Mouse (Mus musculus) forebrain, embryonic 16.5 days (tissue): ENCODE measurements at regions not wholly inside any gene's neighbourhood (a gene's known extent, or its start where the extent isn't known, plus 50 kb on each side); places are given as distances from the start of the nearest gene placed in this dataset.

Experiments
- ATAC-seq: fragments of 200-750 bp; cut with Nextera tagmentation; 2 replicates; pipeline ENCODE4 v1.8.0; 2017; ENCODE audit warnings: mild to moderate bottlenecking, moderate library complexity
- H3K27ac ChIP-seq: fragments of 300-500 bp; sonication (generic); 2 replicates; pipeline ENCODE4 v1.5.1; 2014; ENCODE audit warnings: low read length, control low read depth
- H3K27me3 ChIP-seq: fragments of 300-500 bp; sonication (generic); replicated peaks from 2 replicates; pipeline ENCODE4 v1.6.1; 2014; ENCODE audit warnings: low read length; ENCODE audit not compliant: control insufficient read depth, insufficient read depth
- H3K36me3 ChIP-seq: fragments of 300-500 bp; sonication (generic); 2 replicates; pipeline ENCODE4 v1.6.1; 2014; ENCODE audit not compliant: control insufficient read depth, insufficient read depth
- H3K4me1 ChIP-seq: fragments of 300-500 bp; sonication (generic); replicated peaks from 2 replicates; pipeline ENCODE4 v1.6.1; 2014; ENCODE audit warnings: low read length; ENCODE audit not compliant: control insufficient read depth, insufficient read depth
- H3K4me2 ChIP-seq: fragments of 300-500 bp; sonication (generic); 2 replicates; pipeline ENCODE4 v1.6.1; 2014; ENCODE audit warnings: mild to moderate bottlenecking, low read length, control low read depth
- H3K4me3 ChIP-seq: fragments of 300-500 bp; sonication (generic); replicated peaks from 2 replicates; pipeline ENCODE4 v1.5.1; 2014; ENCODE audit warnings: mild to moderate bottlenecking, low read length, control low read depth
- H3K9ac ChIP-seq: fragments of 300-500 bp; sonication (generic); replicated peaks from 2 replicates; pipeline ENCODE4 v1.6.1; 2014; ENCODE audit warnings: low read depth, low read length, control low read depth
- H3K9me3 ChIP-seq: fragments of 300-500 bp; sonication (generic); 2 replicates; pipeline ENCODE4 v1.6.1; 2016; ENCODE audit warnings: low read length; ENCODE audit not compliant: control insufficient read depth
- whole genome bisulfite sequencing: fragments of 180-500 bp; shearing (Covaris S2); extraction: QIAGEN DNeasy Blood & Tissue Kit; methylation state at CpG from one replicate; pipeline ENCODE4 v1.1.7; 2014; 5-methylcytosine and 5-hydroxymethylcytosine counted together

GRCm38 (mm10) chr15:62186548-62186947 lies 1263.7 kb upstream of the A1bg start:
- Histone ChIP-seq H3K4me3 (no peak overlapping the region), H3K4me2 (no peak overlapping the region), H3K36me3 (no peaks in the 10 kb centered on the region), H3K27ac (no peak overlapping the region), H3K9me3 (no peaks in the 10 kb centered on the region), H3K9ac (no peak overlapping the region), H3K27me3 (no peaks in the 10 kb centered on the region), H3K4me1 (no peaks in the 10 kb centered on the region)
- ATAC-seq: no peak
- 94% methylated on average over 11 of the region's 11 CpGs for WGBS

GRCm38 (mm10) chr15:62183803-62184202 lies 1261.0 kb upstream of the A1bg start:
- WGBS: 98% methylated on average over 4 of the region's 4 CpGs
- ATAC-seq: no peak
- Histone ChIP-seq H3K9me3 (no peaks in the 10 kb centered on the region), H3K4me3 (no peak overlapping the region), H3K9ac (no peak overlapping the region), H3K36me3 (no peaks in the 10 kb centered on the region), H3K27ac (no peak overlapping the region), H3K4me2 (no peak overlapping the region), H3K27me3 (no peaks in the 10 kb centered on the region), H3K4me1 (no peaks in the 10 kb centered on the region)

GRCm38 (mm10) chr15:62181454-62181910 lies 1258.7 kb upstream of the A1bg start:
- no peaks in the 10 kb centered on the region for H3K27me3 ChIP-seq
- H3K4me1 ChIP-seq: no peaks in the 10 kb centered on the region
- 94% methylated on average over 2 of the region's 2 CpGs for WGBS
- no peak overlapping the region for H3K4me3 ChIP-seq
- ATAC-seq: no peak
- H3K9ac ChIP-seq: no peak overlapping the region
- H3K9me3 ChIP-seq: no peaks in the 10 kb centered on the region
- no peak overlapping the region for H3K4me2 ChIP-seq
- no peak overlapping the region for H3K27ac ChIP-seq
- H3K36me3 ChIP-seq: no peaks in the 10 kb centered on the region

GRCm38 (mm10) chr15:62180718-62181117 lies 1257.9 kb upstream of the A1bg start:
- Histone ChIP-seq H3K4me1 (no peaks in the 10 kb centered on the region), H3K27me3 (no peaks in the 10 kb centered on the region), H3K36me3 (no peaks in the 10 kb centered on the region), H3K9me3 (no peaks in the 10 kb centered on the region), H3K27ac (no peak overlapping the region), H3K4me2 (no peak overlapping the region), H3K9ac (no peak overlapping the region), H3K4me3 (no peak overlapping the region)
- 94% methylated on average over 3 of the region's 3 CpGs for WGBS
- ATAC-seq: no peak

GRCm38 (mm10) chr15:62179801-62180200 lies 1257.0 kb upstream of the A1bg start:
- H3K36me3 ChIP-seq: no peaks in the 10 kb centered on the region
- no peaks in the 10 kb centered on the region for H3K9me3 ChIP-seq
- no peaks in the 10 kb centered on the region for H3K4me1 ChIP-seq
- H3K4me3 ChIP-seq: no peak overlapping the region
- 89% methylated on average over 2 of the region's 2 CpGs for WGBS
- H3K27me3 ChIP-seq: no peaks in the 10 kb centered on the region
- ATAC-seq: no peak
- no peak overlapping the region for H3K9ac ChIP-seq
- H3K4me2 ChIP-seq: no peak overlapping the region
- no peak overlapping the region for H3K27ac ChIP-seq

GRCm38 (mm10) chr15:62178568-62178967 lies 1255.8 kb upstream of the A1bg start:
- Histone ChIP-seq H3K27ac (no peak overlapping the region), H3K9me3 (no peaks in the 10 kb centered on the region), H3K4me3 (no peak overlapping the region), H3K36me3 (no peaks in the 10 kb centered on the region), H3K9ac (no peak overlapping the region), H3K4me1 (no peaks in the 10 kb centered on the region), H3K4me2 (no peak overlapping the region), H3K27me3 (no peaks in the 10 kb centered on the region)
- no peak for ATAC-seq
- WGBS: 88% methylated on average over 6 of the region's 6 CpGs

- no peak for ATAC-seq
- WGBS: 88% methylated on average over 9 of the region's 9 CpGs
Observed at GRCm38 (mm10) chr15:62177768-62178410, 1255.1 kb upstream of the A1bg start.

GRCm38 (mm10) chr15:62176076-62176475 lies 1253.3 kb upstream of the A1bg start:
- WGBS: 43% methylated on average over 2 of the region's 2 CpGs
- no peak overlapping the region for H3K27ac ChIP-seq

More at GRCm38 (mm10) chr15:62177768-62178410, 1255.1 kb upstream of the A1bg start:
- H3K27ac ChIP-seq: no peak overlapping the region
- no peaks in the 10 kb centered on the region for H3K9me3 ChIP-seq
- no peak overlapping the region for H3K9ac ChIP-seq
- no peaks in the 10 kb centered on the region for H3K36me3 ChIP-seq
- no peaks in the 10 kb centered on the region for H3K27me3 ChIP-seq
- no peak overlapping the region for H3K4me3 ChIP-seq
- no peak overlapping the region for H3K4me2 ChIP-seq
- H3K4me1 ChIP-seq: no peaks in the 10 kb centered on the region

GRCm38 (mm10) chr15:62173633-62174543 lies 1251.1 kb upstream of the A1bg start:
- no peak overlapping the region for H3K9ac ChIP-seq
- no peak overlapping the region for H3K4me2 ChIP-seq
- 91% methylated on average over 10 of the region's 10 CpGs for WGBS
- H3K27me3 ChIP-seq: no peaks in the 10 kb centered on the region
- H3K4me1 ChIP-seq: no peaks in the 10 kb centered on the region
- H3K27ac ChIP-seq: no peak overlapping the region
- H3K4me3 ChIP-seq: no peak overlapping the region
- H3K36me3 ChIP-seq: no peaks in the 10 kb centered on the region
- no peak for ATAC-seq
- H3K9me3 ChIP-seq: no peaks in the 10 kb centered on the region

More at GRCm38 (mm10) chr15:62176076-62176475, 1253.3 kb upstream of the A1bg start:
- Histone ChIP-seq H3K9me3 (no peaks in the 10 kb centered on the region), H3K36me3 (no peaks in the 10 kb centered on the region), H3K27me3 (no peaks in the 10 kb centered on the region), H3K4me1 (no peaks in the 10 kb centered on the region), H3K9ac (no peak overlapping the region), H3K4me2 (no peak overlapping the region), H3K4me3 (no peak overlapping the region)
- ATAC-seq: no peak
